8 mouse cellular contexts compared by ENCODE assay signal in genomic region chr14:50870805-50871143, GRCm38 (mm10). TPM values are rescaled to one million over a fixed set of nuclear protein-coding genes. Genes with fewer than 3 reads are reported as not detected.
DNase-seq lines count a peak whose midpoint lies in the region; ATAC-seq and TF ChIP-seq lines count a peak whose summit lies in the region.

No protein-coding gene starts in this region.

- H3K36me3 ChIP-seq in testis, adult 2 months (ENCODE audit: control insufficient read depth, insufficient read depth, low read length) = no peaks in the 10 kb centered on the region
- H3K36me3 ChIP-seq in forebrain, embryonic 13.5 days (ENCODE audit: poor library complexity, severe bottlenecking) = no peaks in the 10 kb centered on the region
- no peaks in the 10 kb centered on the region for H3K36me3 ChIP-seq in liver, embryonic 15.5 days (replicated peaks)
- H3K36me3 ChIP-seq in stomach, embryonic 14.5 days (ENCODE audit: control insufficient read depth, insufficient read depth, low read length) = no peaks in the 10 kb centered on the region

- no peak for DNase-seq in testis, postnatal 14 days (ENCODE audit: low spot score)
- no peak for DNase-seq in left cerebral cortex, postnatal 10 days (ENCODE audit: extremely low spot score in 1 of 2, low spot score in 2 of 2)
- DNase-seq in spleen, postnatal 36 days (ENCODE audit: low spot score in 2 of 2) = no peak
- DNase-seq in spleen, postnatal 4 days (ENCODE audit: low spot score in 2 of 2) = no peak

- H3K9ac ChIP-seq in forebrain, embryonic 13.5 days = peak overlapping the region; percentile 66
- H3K9ac ChIP-seq in liver, embryonic 15.5 days = no peak overlapping the region
- H3K9ac ChIP-seq in stomach, embryonic 14.5 days (replicated peaks; ENCODE audit: low read depth, low read length) = peak overlapping the region; percentile 30; the same call in 1 of the 2 replicates

- no peak for TF ChIP-seq POLR2A in testis, adult 2 months (IDR thresholded peaks at IDR 0.05; ENCODE audit: control insufficient read depth, low read depth, low read length)

- intact Hi-C loops in left cerebral cortex, postnatal 10 days (cut with DNase I) = no loop called here

- 0 out of 2 replicates have a peak, but pooled peaks have one; percentile 14 for ATAC-seq in forebrain, embryonic 13.5 days
- ATAC-seq in liver, embryonic 15.5 days (ENCODE audit: insufficient read depth) = peak; percentile 6; the same call in 1 of the 2 replicates
- 0 out of 2 replicates have a peak, but pooled peaks have one; percentile 7 for ATAC-seq in stomach, embryonic 14.5 days (ENCODE audit: insufficient number of reproducible peaks, insufficient read depth, low FRiP score, low read depth)

- WGBS in forebrain, embryonic 13.5 days = 31% methylated on average over 5 of the region's 5 CpGs
- WGBS in liver, embryonic 15.5 days (ENCODE audit: insufficient replicate concordance) = 37% methylated on average over 5 of the region's 5 CpGs
- 13% methylated on average over 5 of the region's 5 CpGs for WGBS in stomach, embryonic 14.5 days

- TF ChIP-seq CTCF in testis, adult 2 months (IDR thresholded peaks at IDR 0.05; ENCODE audit: control insufficient read depth, insufficient read depth, insufficient replicate concordance, low read depth, low read length) = no peak

- H3K4me1 ChIP-seq in testis, adult 2 months (ENCODE audit: control insufficient read depth, insufficient read depth, low read length) = peaks cover 3% of the 10 kb centered on the region
- peaks cover 9% of the 10 kb centered on the region for H3K4me1 ChIP-seq in forebrain, embryonic 13.5 days
- peaks cover 14% of the 10 kb centered on the region for H3K4me1 ChIP-seq in liver, embryonic 15.5 days (replicated peaks)
- H3K4me1 ChIP-seq in stomach, embryonic 14.5 days (ENCODE audit: control insufficient read depth, insufficient read depth, low read length) = 0 out of 2 replicates have a peak, but pooled peaks cover 4% of the 10 kb centered on the region

- H3K4me3 ChIP-seq in testis, adult 2 months (ENCODE audit: control insufficient read depth, low read depth, low read length) = peak overlapping the region; percentile 65
- H3K4me3 ChIP-seq in forebrain, embryonic 13.5 days = peak overlapping the region; percentile 50
- H3K4me3 ChIP-seq in liver, embryonic 15.5 days (replicated peaks) = peak overlapping the region; percentile 66
- H3K4me3 ChIP-seq in stomach, embryonic 14.5 days (ENCODE audit: low read depth, low read length) = peak overlapping the region; percentile 50

- H3K4me2 ChIP-seq in forebrain, embryonic 13.5 days = peak overlapping the region; percentile 68
- H3K4me2 ChIP-seq in liver, embryonic 15.5 days = peak overlapping the region; percentile 72
- H3K4me2 ChIP-seq in stomach, embryonic 14.5 days (replicated peaks; ENCODE audit: low read depth, low read length) = peak overlapping the region; percentile 50

- peak overlapping the region; percentile 47 for H3K27ac ChIP-seq in testis, adult 2 months (ENCODE audit: control insufficient read depth, insufficient read depth, low read depth, low read length)
- H3K27ac ChIP-seq in forebrain, embryonic 13.5 days = no peak overlapping the region
- H3K27ac ChIP-seq in liver, embryonic 15.5 days (replicated peaks) = no peak overlapping the region
- no peak overlapping the region for H3K27ac ChIP-seq in stomach, embryonic 14.5 days (ENCODE audit: low read length)

- H3K27me3 ChIP-seq in testis, adult 2 months (ENCODE audit: control insufficient read depth, insufficient read depth, low read length) = no peaks in the 10 kb centered on the region
- H3K27me3 ChIP-seq in forebrain, embryonic 13.5 days = no peaks in the 10 kb centered on the region
- no peaks in the 10 kb centered on the region for H3K27me3 ChIP-seq in liver, embryonic 15.5 days
- H3K27me3 ChIP-seq in stomach, embryonic 14.5 days (ENCODE audit: control insufficient read depth, insufficient read depth, low read length) = no peaks in the 10 kb centered on the region

- H3K9me3 ChIP-seq in forebrain, embryonic 13.5 days (replicated peaks) = no peaks in the 10 kb centered on the region
- no peaks in the 10 kb centered on the region for H3K9me3 ChIP-seq in liver, embryonic 15.5 days (replicated peaks)
- H3K9me3 ChIP-seq in stomach, embryonic 14.5 days (ENCODE audit: control insufficient read depth, low read depth, low read length) = no peaks in the 10 kb centered on the region

RNA-seq across cellular contexts. Expression of gene Tep1, which starts 0.4 kb away (rescaled TPM):
- 9.3 and 12.6 TPM in 2 replicates for polyA plus RNA-seq in testis, adult 2 months (2012; rRNA removed)
- 1.9 and 3.5 TPM in 2 replicates for polyA plus RNA-seq in forebrain, embryonic 13.5 days (2015; fragmentation: Nextera tagmentation; extraction: Ambion mirVana)
- polyA plus RNA-seq in liver, embryonic 15.5 days (2015; fragmentation: Nextera tagmentation; extraction: Ambion mirVana) = 3.8 and 4.3 TPM in 2 replicates
- 8.6 and 8.7 TPM in 2 replicates for polyA plus RNA-seq in stomach, embryonic 14.5 days (2014; fragmentation: Nextera tagmentation; extraction: Ambion mirVana)
- 1 to 10 TPM; 2.7 to 5.3 TPM for total RNA-seq in left cerebral cortex, postnatal 10 days (2021)

RNA-seq across cellular contexts. Expression of gene Klhl33, which starts 26.5 kb away (rescaled TPM):
- 0.04 and 0.07 TPM in 2 replicates for polyA plus RNA-seq in testis, adult 2 months (2012; rRNA removed)
- polyA plus RNA-seq in forebrain, embryonic 13.5 days (2015; fragmentation: Nextera tagmentation; extraction: Ambion mirVana) = 0.12 and 0.29 TPM in 2 replicates
- polyA plus RNA-seq in liver, embryonic 15.5 days (2015; fragmentation: Nextera tagmentation; extraction: Ambion mirVana) = 0.13 and 0.20 TPM in 2 replicates
- polyA plus RNA-seq in stomach, embryonic 14.5 days (2014; fragmentation: Nextera tagmentation; extraction: Ambion mirVana) = 0.14 and 0.35 TPM in 2 replicates
- 1 to 10 TPM; 1.4 to 2.1 TPM for total RNA-seq in left cerebral cortex, postnatal 10 days (2021)

RNA-seq across cellular contexts. Expression of gene Osgep, which starts 53.9 kb away (rescaled TPM):
- 52.9 and 58.1 TPM in 2 replicates for polyA plus RNA-seq in testis, adult 2 months (2012; rRNA removed)
- 150 and 164 TPM in 2 replicates for polyA plus RNA-seq in forebrain, embryonic 13.5 days (2015; fragmentation: Nextera tagmentation; extraction: Ambion mirVana)
- 54.7 and 57.7 TPM in 2 replicates for polyA plus RNA-seq in liver, embryonic 15.5 days (2015; fragmentation: Nextera tagmentation; extraction: Ambion mirVana)
- polyA plus RNA-seq in stomach, embryonic 14.5 days (2014; fragmentation: Nextera tagmentation; extraction: Ambion mirVana) = 149 and 169 TPM in 2 replicates
- total RNA-seq in left cerebral cortex, postnatal 10 days (2021) = 10 to 100 TPM; 29.9 to 34.2 TPM

RNA-seq across cellular contexts. Expression of gene Apex1, which starts 54.0 kb away (rescaled TPM):
- polyA plus RNA-seq in testis, adult 2 months (2012; rRNA removed) = 31.1 and 33.9 TPM in 2 replicates
- polyA plus RNA-seq in forebrain, embryonic 13.5 days (2015; fragmentation: Nextera tagmentation; extraction: Ambion mirVana) = 355 and 364 TPM in 2 replicates
- polyA plus RNA-seq in liver, embryonic 15.5 days (2015; fragmentation: Nextera tagmentation; extraction: Ambion mirVana) = 61.4 and 70.5 TPM in 2 replicates
- 217 and 223 TPM in 2 replicates for polyA plus RNA-seq in stomach, embryonic 14.5 days (2014; fragmentation: Nextera tagmentation; extraction: Ambion mirVana)
- 10 to 100 TPM; 65.8 to 66.3 TPM for total RNA-seq in left cerebral cortex, postnatal 10 days (2021)

RNA-seq across cellular contexts. Expression of gene Pip4p1, which starts 59.9 kb away (rescaled TPM):
- polyA plus RNA-seq in testis, adult 2 months (2012; rRNA removed) = 35.1 and 48.1 TPM in 2 replicates
- 73.7 and 76.9 TPM in 2 replicates for polyA plus RNA-seq in forebrain, embryonic 13.5 days (2015; fragmentation: Nextera tagmentation; extraction: Ambion mirVana)
- 23.0 and 24.5 TPM in 2 replicates for polyA plus RNA-seq in liver, embryonic 15.5 days (2015; fragmentation: Nextera tagmentation; extraction: Ambion mirVana)
- 41.0 and 50.2 TPM in 2 replicates for polyA plus RNA-seq in stomach, embryonic 14.5 days (2014; fragmentation: Nextera tagmentation; extraction: Ambion mirVana)
- total RNA-seq in left cerebral cortex, postnatal 10 days (2021) = 10 to 100 TPM; 79.6 to 89.0 TPM
